Mouse (Mus musculus): ENCODE measurements at regions not wholly inside any gene's neighbourhood (a gene's known extent, or its start where the extent isn't known, plus 50 kb on each side); places are given as distances from the start of the nearest gene placed in this dataset.

GRCm38 (mm10) chr12:92293341-92293720 is 444.4 kb upstream of the Sel1l start:
- TF ChIP-seq ZC3H11A (IDR thresholded peaks at IDR 0.05; ENCODE audit: low read depth, low read length) (no peak), ZKSCAN1 (IDR thresholded peaks at IDR 0.05; ENCODE audit: low read depth, low read length) (no peak), SIN3A (IDR thresholded peaks at IDR 0.05; ENCODE audit: low read length) (no peak), CTCF (IDR thresholded peaks at IDR 0.05 in 2 of 3, conservative IDR thresholded peaks at IDR 0.05 in 1 of 3; ENCODE audit: control insufficient read depth in 1 of 3, insufficient read depth in 1 of 3, low read depth in 2 of 3, low read length in 3 of 3, poor library complexity in 1 of 3, severe bottlenecking in 1 of 3) (no peak), ZMIZ1 (IDR thresholded peaks at IDR 0.05; ENCODE audit: low read depth, low read length) (no peak), ETS1 (IDR thresholded peaks at IDR 0.05; ENCODE audit: low read depth, low read length) (no peak), RAD21 (IDR thresholded peaks at IDR 0.05; ENCODE audit: low read depth, low read length) (no peak), GATA1 (IDR thresholded peaks at IDR 0.05; ENCODE audit: low read depth, low read length) (no peak), GABPA (IDR thresholded peaks at IDR 0.05; ENCODE audit: low read depth, low read length) (no peak)
- H3K36me3 ChIP-seq (ENCODE audit: control insufficient read depth in 1 of 2, insufficient read depth in 2 of 2, low read length in 2 of 2): no peaks in the 10 kb centered on the region
- H3K27ac ChIP-seq (ENCODE audit: control insufficient read depth, low read depth, low read length): no peak overlapping the region
- no peaks in the 10 kb centered on the region for H3K27me3 ChIP-seq (ENCODE audit: control insufficient read depth in 1 of 2, insufficient read depth in 2 of 2, low read length in 2 of 2)
- no peaks in the 10 kb centered on the region for H3K4me1 ChIP-seq (ENCODE audit: control insufficient read depth in 1 of 2, insufficient read depth in 2 of 2, low read length in 2 of 2)
- no peak for DNase-seq (ENCODE audit: low read depth, low spot score)
- H3K4me3 ChIP-seq (ENCODE audit: control insufficient read depth in 1 of 2, insufficient read depth in 1 of 2, low read depth in 2 of 2, low read length in 2 of 2): no peak overlapping the region
- H3K9ac ChIP-seq (ENCODE audit: control insufficient read depth, low read depth, low read length, poor library complexity, severe bottlenecking): no peak overlapping the region
- H3K9me3 ChIP-seq (replicated peaks; ENCODE audit: insufficient read depth, low read length): no peaks in the 10 kb centered on the region
- no peaks in the 10 kb centered on the region for H3K79me2 ChIP-seq (ENCODE audit: control insufficient read depth, insufficient read depth, low read length, poor library complexity)

DNA sequence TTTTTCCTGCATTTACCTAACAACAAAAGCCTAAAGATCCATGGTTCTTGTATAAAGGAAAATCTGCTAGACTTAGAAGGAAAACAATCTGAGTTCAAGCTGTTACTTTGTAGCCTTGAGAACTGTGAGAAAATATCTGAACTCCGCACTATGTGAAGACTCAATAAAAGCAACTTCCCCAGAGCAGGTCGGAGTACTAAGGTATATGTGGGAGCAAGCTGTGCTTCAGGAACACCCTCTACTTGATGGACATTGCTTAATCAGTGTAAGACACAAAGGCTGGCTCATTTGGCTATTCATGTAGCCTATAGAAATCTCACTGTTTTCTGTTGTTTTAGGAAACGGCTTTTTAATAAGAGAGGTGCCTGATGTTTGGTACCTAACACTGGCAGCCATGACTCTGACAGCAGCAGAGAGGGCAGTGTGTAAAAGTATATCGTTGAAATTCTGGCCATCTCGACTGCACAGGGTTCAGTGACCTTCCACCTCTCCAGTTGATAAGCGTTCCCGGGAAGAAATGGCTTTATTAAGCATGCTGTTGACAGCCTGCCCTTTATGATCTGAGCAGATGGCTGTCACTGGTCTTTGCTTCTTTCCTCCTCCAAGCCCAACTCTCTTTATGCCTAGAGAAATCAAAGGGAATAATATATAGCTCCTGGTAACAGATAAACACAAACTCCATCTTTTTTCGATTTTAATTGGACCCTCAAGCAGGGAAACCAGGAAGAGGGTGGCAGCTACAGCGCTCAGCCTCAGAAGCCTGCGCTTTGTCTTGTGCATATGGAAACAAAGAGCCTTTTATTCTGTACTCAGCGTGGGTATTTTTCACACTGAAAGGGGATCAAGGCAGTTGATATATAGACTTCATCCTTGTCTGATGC is 443.7 kb upstream of the Sel1l start:
- Histone ChIP-seq H3K27me3 (ENCODE audit: control insufficient read depth in 1 of 2, insufficient read depth in 2 of 2, low read length in 2 of 2) (no peaks in the 10 kb centered on the region), H3K4me3 (ENCODE audit: control insufficient read depth in 1 of 2, insufficient read depth in 1 of 2, low read depth in 2 of 2, low read length in 2 of 2) (no peak overlapping the region), H3K9ac (ENCODE audit: control insufficient read depth, low read depth, low read length, poor library complexity, severe bottlenecking) (no peak overlapping the region), H3K79me2 (ENCODE audit: control insufficient read depth, insufficient read depth, low read length, poor library complexity) (no peaks in the 10 kb centered on the region), H3K36me3 (ENCODE audit: control insufficient read depth in 1 of 2, insufficient read depth in 2 of 2, low read length in 2 of 2) (no peaks in the 10 kb centered on the region), H3K9me3 (replicated peaks; ENCODE audit: insufficient read depth, low read length) (no peaks in the 10 kb centered on the region), H3K4me1 (ENCODE audit: control insufficient read depth in 1 of 2, insufficient read depth in 2 of 2, low read length in 2 of 2) (no peaks in the 10 kb centered on the region), H3K27ac (ENCODE audit: control insufficient read depth, low read depth, low read length) (no peak overlapping the region)
- DNase-seq (ENCODE audit: low read depth, low spot score): no peak
- no peak for TF ChIP-seq BHLHE40 (IDR thresholded peaks at IDR 0.05; ENCODE audit: borderline replicate concordance, low read depth, low read length)
- TF ChIP-seq MEF2A (IDR thresholded peaks at IDR 0.05; ENCODE audit: extremely low read depth, insufficient replicate concordance, low read depth, low read length, poor library complexity, severe bottlenecking): no peak
- TF ChIP-seq EP300 (IDR thresholded peaks at IDR 0.05; ENCODE audit: low read depth in 1 of 2, low read length in 2 of 2): no peak

DNA sequence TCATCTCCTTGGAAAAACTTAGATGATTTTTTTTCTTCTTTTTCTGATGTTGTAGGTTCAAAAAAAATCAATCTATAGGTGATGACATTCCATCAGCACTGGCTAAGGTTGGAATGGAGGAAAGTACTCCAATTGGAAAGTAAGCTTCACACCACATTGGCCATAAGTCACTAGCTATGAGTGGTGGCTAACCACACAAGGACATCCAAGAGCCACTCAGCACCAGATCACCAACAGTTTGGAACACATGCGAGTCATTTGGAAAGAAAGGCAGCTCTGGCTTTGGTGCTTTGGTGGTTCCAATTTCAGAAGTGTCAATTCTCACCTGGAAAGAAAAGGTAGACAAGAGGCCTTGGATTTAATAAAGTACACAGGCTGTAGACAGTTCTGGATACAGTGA is 442.5 kb upstream of the Sel1l start:
- no peaks in the 10 kb centered on the region for H3K9me3 ChIP-seq (replicated peaks; ENCODE audit: insufficient read depth, low read length)
- no peaks in the 10 kb centered on the region for H3K36me3 ChIP-seq (ENCODE audit: control insufficient read depth in 1 of 2, insufficient read depth in 2 of 2, low read length in 2 of 2)
- TF ChIP-seq POLR2AphosphoS5 (IDR thresholded peaks at IDR 0.05; ENCODE audit: borderline replicate concordance, low read depth, low read length) (no peak), ZMIZ1 (IDR thresholded peaks at IDR 0.05; ENCODE audit: low read depth, low read length) (no peak), MAFK (IDR thresholded peaks at IDR 0.05; ENCODE audit: borderline replicate concordance, low read depth, low read length) (no peak), MEF2A (IDR thresholded peaks at IDR 0.05; ENCODE audit: extremely low read depth, insufficient replicate concordance, low read depth, low read length, poor library complexity, severe bottlenecking) (no peak), ELF1 (IDR thresholded peaks at IDR 0.05; ENCODE audit: low read depth, low read length) (no peak), MAX (IDR thresholded peaks at IDR 0.05; ENCODE audit: low read length) (no peak), CHD1 (IDR thresholded peaks at IDR 0.05; ENCODE audit: low read depth, low read length) (no peak), E2F4 (IDR thresholded peaks at IDR 0.05; ENCODE audit: borderline replicate concordance, low read depth, low read length) (no peak), SIN3A (IDR thresholded peaks at IDR 0.05; ENCODE audit: low read length) (no peak), ZC3H11A (IDR thresholded peaks at IDR 0.05; ENCODE audit: low read depth, low read length) (no peak), BHLHE40 (IDR thresholded peaks at IDR 0.05; ENCODE audit: borderline replicate concordance, low read depth, low read length) (no peak), RAD21 (IDR thresholded peaks at IDR 0.05; ENCODE audit: low read depth, low read length) (no peak), UBTF (IDR thresholded peaks at IDR 0.05; ENCODE audit: borderline replicate concordance, insufficient read depth, low read depth, low read length) (no peak), KAT2A (conservative IDR thresholded peaks at IDR 0.05; ENCODE audit: low read depth, low read length) (no peak), MXI1 (IDR thresholded peaks at IDR 0.05; ENCODE audit: low read depth, low read length) (no peak), POLR2AphosphoS2 (IDR thresholded peaks at IDR 0.05; ENCODE audit: low read length) (no peak), NELFE (IDR thresholded peaks at IDR 0.05; ENCODE audit: low read depth, low read length) (no peak)
- H3K27me3 ChIP-seq (ENCODE audit: control insufficient read depth in 1 of 2, insufficient read depth in 2 of 2, low read length in 2 of 2): no peaks in the 10 kb centered on the region
- H3K79me2 ChIP-seq (ENCODE audit: control insufficient read depth, insufficient read depth, low read length, poor library complexity): no peaks in the 10 kb centered on the region
- no peak for DNase-seq (ENCODE audit: low read depth, low spot score)
- H3K9ac ChIP-seq (ENCODE audit: control insufficient read depth, low read depth, low read length, poor library complexity, severe bottlenecking): no peak overlapping the region
- H3K4me3 ChIP-seq (ENCODE audit: control insufficient read depth in 1 of 2, insufficient read depth in 1 of 2, low read depth in 2 of 2, low read length in 2 of 2): no peak overlapping the region
- no peak overlapping the region for H3K27ac ChIP-seq (ENCODE audit: control insufficient read depth, low read depth, low read length)
- no peaks in the 10 kb centered on the region for H3K4me1 ChIP-seq (ENCODE audit: control insufficient read depth in 1 of 2, insufficient read depth in 2 of 2, low read length in 2 of 2)
